Mouse (Mus musculus): ENCODE results near the gene Slc10a7.
"Not testable (repeated sequence)": the region's sequence is repeated elsewhere in the genome, so short reads cannot be mapped to it uniquely, and the experiment has no call there.

Slc10a7 gene

GRCm38 (mm10) chr8:78664306-78664940 is 155.3 kb downstream of the Slc10a7 start:
- CTCF ChIA-PET = no interaction called here

DNA sequence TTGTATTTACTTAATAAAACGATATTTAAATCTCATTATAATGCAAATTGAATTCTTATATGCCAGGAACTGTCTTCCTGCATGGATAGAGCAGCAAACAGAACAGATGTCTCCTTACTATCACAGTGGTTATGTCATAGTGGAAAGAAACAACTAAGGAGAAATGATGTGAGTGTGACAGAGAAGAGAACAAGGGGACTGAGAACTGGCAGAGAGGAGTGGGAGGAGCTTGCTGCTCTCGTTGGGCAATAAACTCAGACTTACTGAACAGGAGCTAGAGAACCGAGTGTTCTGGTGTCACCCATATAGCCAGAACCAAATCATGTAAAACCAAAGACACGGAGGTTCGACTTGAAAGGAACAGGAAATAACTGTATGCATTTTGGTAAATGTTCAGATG is 158.3 kb downstream of the Slc10a7 start:
- CTCF ChIA-PET = no interaction called here

GRCm38 (mm10) chr8:78668206-78668605 is 159.1 kb downstream of the Slc10a7 start:
- CTCF ChIA-PET = no interaction called here

- CTCF ChIA-PET = no interaction called here
Measured at GRCm38 (mm10) chr8:78670241-78670640, 161.1 kb downstream of the Slc10a7 start.

DNA sequence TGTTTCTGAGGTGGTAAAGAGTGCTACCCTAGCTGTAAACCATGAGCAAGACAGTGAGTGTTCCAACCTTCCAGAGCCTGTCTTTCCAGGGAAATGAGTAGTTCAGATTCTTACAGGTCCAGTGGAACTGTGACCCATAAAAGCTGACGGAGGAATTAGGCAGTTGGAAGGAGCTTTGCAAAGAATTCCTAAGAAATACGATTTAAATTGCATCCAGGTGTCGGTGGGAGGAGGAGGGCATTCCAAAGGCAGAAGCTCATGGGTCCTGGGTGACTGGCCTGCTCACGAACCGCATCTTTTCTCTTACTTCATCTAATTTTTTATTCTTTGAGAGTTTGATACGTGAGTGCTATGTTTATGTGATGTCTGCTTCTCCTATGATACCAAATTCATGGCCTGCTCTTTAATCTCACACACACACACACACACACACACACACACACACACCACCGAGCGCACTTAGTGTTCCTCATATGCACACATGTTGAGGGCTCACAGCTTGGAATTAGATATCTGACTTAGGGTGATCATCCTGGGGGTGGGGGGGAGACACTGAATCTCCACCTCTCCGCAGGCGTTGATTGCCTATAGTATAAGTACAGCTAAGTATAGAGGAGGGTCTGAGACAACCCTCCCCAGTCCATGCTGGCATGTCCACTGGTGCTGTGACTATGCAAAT is 169.5 kb downstream of the Slc10a7 start:
- CTCF ChIA-PET = no interaction called here

GRCm38 (mm10) chr8:78690795-78691194 is 181.6 kb downstream of the Slc10a7 start:
- CTCF ChIA-PET = no interaction called here

GRCm38 (mm10) chr8:78698331-78698741 is 189.2 kb downstream of the Slc10a7 start:
- CTCF ChIA-PET = no interaction called here

- CTCF ChIA-PET = no interaction called here
Measured at GRCm38 (mm10) chr8:78703068-78703820, 194.1 kb downstream of the Slc10a7 start.

DNA sequence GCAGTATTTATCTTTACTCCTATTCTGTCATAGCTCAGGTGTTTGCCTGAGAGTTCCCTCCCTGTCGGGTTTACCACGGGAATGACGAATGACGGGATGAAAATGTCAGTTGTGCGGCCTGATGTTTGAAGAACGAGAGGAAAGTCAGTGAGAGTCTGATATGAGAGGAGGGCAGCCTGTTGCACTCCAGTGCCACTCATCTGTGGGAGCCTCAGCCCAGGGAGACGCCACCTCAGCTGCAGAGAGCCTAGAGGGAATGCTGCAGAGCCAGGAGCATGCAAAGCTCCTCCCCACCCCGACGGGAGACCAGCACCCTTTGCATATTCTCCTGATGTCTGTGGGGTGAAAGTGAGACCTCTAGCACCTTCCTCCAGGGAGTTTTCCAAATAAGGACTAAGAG is 196.8 kb downstream of the Slc10a7 start:
- CTCF ChIA-PET = interaction anchor here (0.6 kb wide), 1 partner anchor 15 kb away, joined by 8 read pairs; no protein-coding TSS in a partner anchor

- CTCF ChIA-PET = interaction anchor here (0.6 to 1.1 kb wide), 2 partner anchors 168 to 491 kb away, joined by 3 to 14 read pairs; no protein-coding TSS in a partner anchor
Measured at GRCm38 (mm10) chr8:78709948-78710644, 200.9 kb downstream of the Slc10a7 start.

DNA sequence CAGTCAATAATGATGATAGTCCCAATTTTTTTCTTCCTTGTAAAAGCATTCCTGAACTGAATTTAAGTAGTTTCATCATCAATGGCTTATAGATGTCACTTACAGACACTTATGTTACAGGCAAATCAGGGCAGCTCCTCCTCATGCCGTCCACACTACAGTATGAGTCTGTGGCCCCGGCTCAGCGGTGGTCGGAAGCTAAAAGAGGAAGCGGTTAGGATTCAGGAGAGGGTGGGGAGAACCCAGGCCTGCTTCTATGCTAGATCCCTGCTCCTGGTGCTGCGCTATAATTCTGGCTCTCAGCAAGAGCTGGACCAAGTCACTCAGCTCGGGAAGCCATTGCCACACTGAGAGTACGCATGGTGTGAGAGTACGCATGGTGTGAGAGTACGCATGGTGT is 201.8 kb downstream of the Slc10a7 start:
- CTCF ChIA-PET = interaction anchor here (1.1 kb wide), 1 partner anchor 169 kb away, joined by 14 read pairs; no protein-coding TSS in a partner anchor

- CTCF ChIA-PET = no interaction called here
Measured at GRCm38 (mm10) chr8:78714880-78715279, 205.7 kb downstream of the Slc10a7 start.

DNA sequence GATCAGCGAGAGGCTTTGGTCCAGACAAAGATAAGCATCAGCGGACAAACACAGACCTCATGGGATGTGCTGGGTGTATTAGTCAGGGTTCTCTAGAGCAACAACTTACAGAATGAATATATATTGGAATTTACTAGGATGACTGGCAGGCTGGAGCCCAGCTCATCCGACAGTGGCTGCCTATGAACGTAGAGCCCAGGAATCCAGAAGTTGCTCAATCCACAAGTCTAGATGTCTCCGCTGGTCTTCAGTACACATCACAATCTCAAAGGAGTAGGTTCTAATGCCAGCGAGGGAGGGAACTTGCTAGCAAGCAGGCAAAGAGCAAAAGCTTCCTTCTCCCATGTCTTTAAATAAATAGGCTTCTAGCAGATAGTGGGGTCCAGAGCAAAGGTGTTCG is 207.4 kb downstream of the Slc10a7 start:
- CTCF ChIA-PET = no interaction called here

DNA sequence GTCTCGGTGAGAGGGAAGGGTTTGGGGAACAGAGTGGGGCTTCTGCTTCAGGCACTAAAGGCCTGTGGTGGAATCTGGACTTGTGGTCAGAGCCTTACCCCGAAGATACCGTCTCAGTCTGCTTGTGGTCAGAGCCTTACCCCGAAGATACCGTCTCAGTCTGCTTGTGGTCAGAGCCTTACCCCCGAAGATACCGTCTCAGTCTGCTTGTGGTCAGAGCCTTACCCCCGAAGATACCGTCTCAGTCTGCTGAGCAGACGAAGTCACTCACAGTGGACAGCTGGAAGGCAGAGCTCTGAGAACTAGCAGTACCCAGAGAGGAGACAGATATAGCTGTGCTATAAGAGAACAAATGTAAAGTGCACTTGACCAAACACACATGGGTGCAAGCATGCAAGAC is 208.0 kb downstream of the Slc10a7 start:
- CTCF ChIA-PET = not testable (repeated sequence)

GRCm38 (mm10) chr8:78719279-78720040 is 210.3 kb downstream of the Slc10a7 start:
- CTCF ChIA-PET = no interaction called here

DNA sequence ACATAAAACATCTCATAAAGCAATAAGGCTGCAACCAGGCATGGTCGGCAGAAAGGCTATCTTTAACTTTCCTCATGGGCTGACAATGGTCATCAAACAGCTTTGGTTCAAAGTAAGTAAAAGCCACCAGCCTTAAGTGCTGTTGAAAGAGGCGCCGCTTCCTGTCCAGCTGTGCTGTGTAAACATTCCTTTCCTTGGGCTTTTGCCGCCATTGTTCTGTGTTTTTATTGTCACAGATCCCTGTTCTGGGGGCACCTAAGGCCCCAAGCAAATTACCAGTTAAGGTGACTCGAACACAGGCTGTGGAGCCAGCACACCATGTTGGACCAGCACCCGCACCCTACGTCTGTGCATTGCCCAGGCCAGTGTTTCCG is 210.9 kb downstream of the Slc10a7 start:
- CTCF ChIA-PET = no interaction called here

DNA sequence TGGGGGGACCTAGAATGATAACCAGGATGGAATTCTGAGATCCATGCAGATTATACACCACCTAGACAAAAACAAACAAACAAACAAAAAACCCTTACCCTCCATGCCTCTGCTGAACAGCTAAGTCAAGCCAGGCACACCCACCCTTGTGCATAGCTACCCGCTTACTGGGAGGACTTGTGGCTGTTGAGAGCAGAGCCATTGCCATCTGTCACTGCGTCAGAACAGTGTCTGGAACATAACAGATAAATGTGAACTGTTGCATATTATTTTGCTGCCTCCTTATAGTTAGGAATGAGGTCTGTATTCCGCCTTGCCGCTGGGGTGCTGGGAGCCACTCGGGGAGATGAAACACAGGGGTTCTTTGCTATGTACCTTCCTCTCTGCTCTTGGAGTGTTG is 212.4 kb downstream of the Slc10a7 start:
- CTCF ChIA-PET = no interaction called here

GRCm38 (mm10) chr8:78722201-78722600 is 213.1 kb downstream of the Slc10a7 start:
- CTCF ChIA-PET = no interaction called here

- CTCF ChIA-PET = no interaction called here
Measured at GRCm38 (mm10) chr8:78724832-78725231, 215.7 kb downstream of the Slc10a7 start.

DNA sequence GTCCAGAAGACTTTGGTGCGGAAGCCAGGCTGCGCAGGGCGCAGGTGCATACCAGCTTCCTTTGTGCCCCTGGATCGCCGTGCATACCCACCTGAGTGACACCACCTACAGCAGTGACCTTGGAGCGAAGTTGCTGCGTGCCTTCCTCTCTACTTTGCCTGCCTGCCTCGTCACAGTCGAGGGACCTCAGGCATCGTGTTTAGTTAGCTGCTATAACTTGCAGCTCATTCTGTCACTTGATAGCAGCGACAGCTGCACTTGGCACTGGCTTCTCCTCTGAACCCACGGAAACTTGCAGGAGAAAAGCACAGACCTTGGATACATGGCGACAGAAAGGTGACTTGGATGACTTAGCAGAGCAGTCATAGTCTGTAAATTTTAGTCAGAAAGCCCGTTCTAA is 219.1 kb downstream of the Slc10a7 start:
- CTCF ChIA-PET = no interaction called here

DNA sequence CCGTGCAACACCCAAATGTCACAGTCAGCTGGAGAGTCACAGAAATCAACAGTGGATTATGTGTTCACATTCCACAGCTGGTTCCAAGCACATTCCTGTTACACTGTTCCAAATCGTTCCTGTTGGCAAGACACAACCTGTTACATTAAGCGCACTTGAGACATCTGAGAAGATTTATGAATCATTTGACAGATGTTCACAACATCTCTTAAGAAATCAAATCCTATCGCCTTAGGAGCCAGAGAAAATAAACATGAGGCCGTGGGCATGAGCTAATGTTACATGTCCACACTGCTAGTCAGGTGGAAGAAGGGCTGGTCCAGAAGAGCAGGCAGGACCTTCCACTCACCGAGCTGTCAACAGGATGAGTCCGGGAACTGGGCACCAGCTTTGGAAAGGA is 223.3 kb downstream of the Slc10a7 start:
- CTCF ChIA-PET = interaction anchor here (0.7 kb wide), 1 partner anchor 1483 kb away, joined by 4 read pairs; no protein-coding TSS in a partner anchor
